Mouse (Mus musculus) hindbrain, postnatal 0 days (tissue): ENCODE data around the gene Trp73. TPM values are rescaled to one million over a fixed set of nuclear protein-coding genes. Genes with fewer than 3 reads are reported as not detected.

Experiments
- ATAC-seq: fragments of 200-750 bp; cut with Nextera tagmentation; 2 replicates; pipeline ENCODE4 v1.8.0; 2017; ENCODE audit warnings: mild to moderate bottlenecking, moderate TSS enrichment, moderate library complexity
- DNase-seq: peaks from one replicate; pipeline ENCODE4 v3.0.0-alpha.2; 2015; ENCODE audit warnings: low spot score
- H3K27ac ChIP-seq: fragments of 300-500 bp; sonication (generic); 2 replicates; pipeline ENCODE4 v1.5.1; 2014; ENCODE audit warnings: mild to moderate bottlenecking
- H3K27me3 ChIP-seq: fragments of 300-500 bp; sonication (generic); 2 replicates; pipeline ENCODE4 v1.6.1; 2014; ENCODE audit warnings: low read length, mixed read lengths; ENCODE audit not compliant: insufficient read depth
- H3K36me3 ChIP-seq: fragments of 300-500 bp; sonication (generic); 2 replicates; pipeline ENCODE4 v1.6.1; 2014; ENCODE audit warnings: low read length, mixed read lengths; ENCODE audit not compliant: insufficient read depth
- H3K4me1 ChIP-seq: fragments of 300-500 bp; sonication (generic); 2 replicates; pipeline ENCODE4 v1.6.1; 2014; ENCODE audit warnings: antibody characterized with exemption, low read length, mixed read lengths; ENCODE audit not compliant: insufficient read depth
- H3K4me2 ChIP-seq: fragments of 300-500 bp; sonication (generic); 2 replicates; pipeline ENCODE4 v1.6.1; 2014; ENCODE audit warnings: low read depth, mild to moderate bottlenecking, low read length, moderate library complexity, mixed read lengths
- H3K4me3 ChIP-seq: fragments of 300-500 bp; sonication (generic); 2 replicates; pipeline ENCODE4 v1.5.1; 2014; ENCODE audit warnings: low read length
- H3K9ac ChIP-seq: fragments of 300-500 bp; sonication (generic); replicated peaks from 2 replicates; pipeline ENCODE4 v1.6.1; 2014; ENCODE audit warnings: mild to moderate bottlenecking, low read length, moderate library complexity, mixed read lengths
- H3K9me3 ChIP-seq: fragments of 300-500 bp; sonication (generic); 2 replicates; pipeline ENCODE4 v1.6.1; 2016; ENCODE audit warnings: low read length, mixed read lengths
- CTCF ChIP-seq: IDR thresholded peaks from 2 replicates; pipeline ENCODE4 v1.5.1; 2016; ENCODE audit warnings: antibody characterized with exemption, control low read depth, low read depth
- WGBS: fragments of 180-500 bp; shearing (Covaris S2); extraction: QIAGEN DNeasy Blood & Tissue Kit; methylation state at CpG from one replicate; pipeline ENCODE4 v1.1.7; 2014; 5-methylcytosine and 5-hydroxymethylcytosine counted together
- polyA plus RNA-seq: library from polyadenylated mRNA; unstranded; fragments of >200 nt; fragmentation: Nextera tagmentation; extraction: Ambion mirVana; gene quantifications from 2 replicates; pipeline ENCODE4 v1.2.1, GENCODE M21; 2015
- total RNA-seq: library from RNA; depleted of rRNA; stranded (reverse); fragments of >200 nt; gene quantifications from 2 replicates; pipeline ENCODE4 v1.2.3, GENCODE M21; 2014

The Trp73 gene
- total and polyA plus RNA-seq, 2 experiments from 2014 or later: 0.96 to 1.2 TPM

DNA sequence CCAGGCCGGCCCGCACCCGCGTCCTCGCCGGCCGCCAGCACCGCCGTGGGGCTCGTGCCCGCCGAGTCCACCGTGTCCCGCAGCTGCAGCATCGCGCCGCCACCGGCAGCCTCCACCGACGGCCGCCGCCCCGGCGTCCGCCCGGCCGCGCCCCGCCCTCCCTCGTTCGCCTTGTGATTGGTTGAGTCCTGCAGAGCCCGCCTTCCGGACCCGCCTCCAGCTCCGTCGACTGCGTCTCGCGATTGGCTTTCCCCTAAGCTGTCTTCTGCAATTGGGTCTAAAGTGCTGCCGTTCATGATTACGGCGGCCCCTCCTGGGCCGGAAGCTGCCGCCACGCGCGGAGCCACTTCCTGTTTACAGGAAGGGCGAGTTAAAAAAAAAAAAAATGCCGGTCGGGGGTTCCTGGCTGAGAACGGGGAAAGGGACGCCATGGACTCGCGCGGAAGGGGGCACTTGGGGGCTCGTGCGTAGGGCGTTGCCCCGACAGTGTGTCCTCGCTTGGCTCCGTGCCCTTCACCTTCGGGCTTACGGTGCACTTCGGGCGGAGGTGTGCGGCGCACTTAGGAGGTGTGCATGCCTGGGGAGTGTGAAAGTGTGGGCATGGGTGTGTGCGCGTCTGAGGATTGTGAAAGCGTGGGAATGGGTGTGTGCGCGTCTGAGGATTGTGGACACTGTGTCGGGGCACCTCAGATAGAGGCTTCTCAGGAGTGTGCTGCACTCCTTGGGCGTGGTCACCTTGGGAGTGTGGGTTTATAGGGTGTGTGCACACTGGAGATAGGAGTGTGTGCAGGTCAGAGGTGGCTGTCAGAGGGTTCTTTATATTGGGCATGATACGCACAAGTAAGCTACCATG lies 20.8 kb upstream of the Trp73 start, which contains the start of gene Tprgl:
Tprgl (minus strand) TSS at position 129 of the 853 bp plus-strand sequence.
- peak within 1 kb of the TSS; percentile 81 for H3K27ac ChIP-seq
- H3K27me3 ChIP-seq: no peaks in the 10 kb centered on the region
- no peaks in the 10 kb centered on the region for H3K9me3 ChIP-seq
- H3K9ac ChIP-seq: peak within 1 kb of the TSS; percentile 78
- peaks cover 12% of the 10 kb centered on the region for H3K4me1 ChIP-seq
- H3K4me3 ChIP-seq: peak within 1 kb of the TSS; percentile 71
- H3K36me3 ChIP-seq: peaks cover 28% of the 10 kb centered on the region; the same call in 1 of the 2 replicates
- H3K4me2 ChIP-seq: peak within 1 kb of the TSS; percentile 93
- peak; percentile 98 for DNase-seq
- under 1% methylated on average over 70 of the region's 75 CpGs for WGBS
- ATAC-seq: peak; percentile 97
- TF ChIP-seq CTCF: no peak

DNA sequence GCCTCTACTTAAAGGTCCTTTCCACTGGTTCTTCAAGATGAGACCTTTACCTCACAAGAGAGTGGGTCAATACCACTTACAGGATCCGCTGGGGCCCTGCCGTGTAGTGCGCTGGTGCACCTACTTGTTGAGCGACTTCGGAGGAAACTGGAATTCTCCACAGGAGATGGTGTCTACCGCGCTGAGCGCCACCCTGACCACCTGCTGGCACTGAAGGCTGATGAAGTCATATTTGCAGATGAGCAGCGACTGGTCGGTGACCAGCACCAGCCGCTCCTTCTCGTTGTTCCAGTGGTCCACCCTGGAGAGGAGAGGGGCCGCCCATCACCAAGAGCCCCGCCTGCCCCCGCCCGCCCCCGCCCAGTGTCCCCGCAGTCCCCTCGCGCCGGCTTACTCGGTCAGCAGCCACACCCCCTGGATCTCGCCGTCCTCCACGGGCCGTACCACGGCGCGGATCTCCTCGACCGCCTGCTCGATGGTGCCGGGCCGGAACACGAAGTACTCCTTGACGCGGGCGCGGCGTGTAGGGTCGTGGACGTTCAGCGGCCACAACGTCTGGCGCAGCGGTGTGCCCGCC lies 20.0 kb upstream of the Trp73 start:
- Histone ChIP-seq H3K4me2 (peak overlapping the region; percentile 84), H3K4me3 (peak overlapping the region; percentile 71), H3K4me1 (peaks cover 12% of the 10 kb centered on the region), H3K36me3 (peaks cover 30% of the 10 kb centered on the region; the same call in 1 of the 2 replicates), H3K9me3 (no peaks in the 10 kb centered on the region), H3K27ac (peak overlapping the region; percentile 81), H3K9ac (peak overlapping the region; percentile 78), H3K27me3 (no peaks in the 10 kb centered on the region)
- 2% methylated on average over 39 of the region's 47 CpGs for WGBS
- DNase-seq (peak; percentile 42), ATAC-seq (peak; percentile 62)
- no peak for TF ChIP-seq CTCF

DNA sequence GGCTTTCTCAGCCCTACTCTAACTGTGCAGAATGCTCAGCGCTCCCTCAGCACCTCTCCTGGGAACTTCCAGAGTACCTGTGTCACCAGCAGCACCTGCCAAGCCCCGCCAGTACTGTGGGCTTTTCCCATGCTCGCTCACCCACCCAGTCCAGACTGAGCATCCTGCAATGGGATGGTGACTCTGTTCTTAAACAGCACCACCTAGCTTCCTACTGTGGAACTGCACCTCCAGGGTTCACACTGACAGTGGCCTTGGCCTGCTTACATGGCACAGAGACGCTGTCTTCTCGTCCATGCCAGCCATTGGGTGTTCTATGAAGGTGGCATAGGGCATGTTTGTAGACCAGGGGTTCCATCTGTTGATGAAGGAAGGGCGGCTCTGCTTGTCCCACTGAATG lies 19.0 kb upstream of the Trp73 start:
- ATAC-seq (peak; percentile 50; the same call in 1 of the 2 replicates), DNase-seq (peak; percentile 88)
- Histone ChIP-seq H3K4me2 (peak overlapping the region; percentile 84), H3K4me3 (no peak overlapping the region), H3K4me1 (peaks cover 12% of the 10 kb centered on the region), H3K9me3 (no peaks in the 10 kb centered on the region), H3K36me3 (peaks cover 35% of the 10 kb centered on the region; the same call in 1 of the 2 replicates), H3K27ac (no peak overlapping the region), H3K9ac (no peak overlapping the region), H3K27me3 (no peaks in the 10 kb centered on the region)
- peak; percentile 100 for TF ChIP-seq CTCF
- WGBS: 17% methylated on average over 6 of the region's 6 CpGs

DNA sequence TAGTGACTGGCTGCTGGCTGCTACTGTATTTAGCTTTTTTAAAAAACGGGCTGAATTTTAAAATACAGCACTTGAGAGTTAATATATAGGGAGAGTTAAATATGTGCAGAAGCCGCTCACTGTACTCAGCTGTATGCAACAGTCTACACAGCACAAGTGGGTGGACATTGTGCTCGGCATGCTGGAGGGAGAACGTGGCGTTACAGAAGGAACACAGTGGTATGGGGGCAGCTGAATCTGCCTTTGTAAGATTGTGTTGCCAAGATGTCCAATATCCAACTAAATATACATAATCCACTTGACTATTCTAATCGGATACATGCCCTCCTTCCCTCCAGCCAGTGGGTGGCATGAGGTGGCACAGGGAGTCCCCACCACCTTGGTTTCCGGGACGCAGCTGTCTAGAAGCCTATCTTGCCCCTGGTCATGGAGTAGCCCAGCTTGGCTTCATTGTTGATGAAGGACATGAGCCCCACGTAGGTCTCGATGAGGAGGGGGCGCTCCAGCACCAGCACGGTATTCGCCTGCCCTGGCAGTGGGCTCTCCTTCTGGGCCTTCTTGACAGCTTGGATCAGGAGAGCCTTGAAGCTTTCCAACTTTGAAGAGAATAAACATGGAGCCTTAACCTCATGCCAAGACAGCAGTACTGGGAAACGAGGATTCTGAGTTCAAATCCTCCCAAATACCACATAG lies 18.1 kb upstream of the Trp73 start:
- Histone ChIP-seq H3K4me3 (no peak overlapping the region), H3K4me2 (no peak overlapping the region), H3K4me1 (peaks cover 12% of the 10 kb centered on the region), H3K36me3 (peaks cover 39% of the 10 kb centered on the region; the same call in 1 of the 2 replicates), H3K27ac (no peak overlapping the region), H3K9ac (no peak overlapping the region), H3K27me3 (no peaks in the 10 kb centered on the region), H3K9me3 (no peaks in the 10 kb centered on the region)
- TF ChIP-seq CTCF: no peak
- DNase-seq (no peak), ATAC-seq (no peak)
- 93% methylated on average over 14 of the region's 14 CpGs for WGBS

DNA sequence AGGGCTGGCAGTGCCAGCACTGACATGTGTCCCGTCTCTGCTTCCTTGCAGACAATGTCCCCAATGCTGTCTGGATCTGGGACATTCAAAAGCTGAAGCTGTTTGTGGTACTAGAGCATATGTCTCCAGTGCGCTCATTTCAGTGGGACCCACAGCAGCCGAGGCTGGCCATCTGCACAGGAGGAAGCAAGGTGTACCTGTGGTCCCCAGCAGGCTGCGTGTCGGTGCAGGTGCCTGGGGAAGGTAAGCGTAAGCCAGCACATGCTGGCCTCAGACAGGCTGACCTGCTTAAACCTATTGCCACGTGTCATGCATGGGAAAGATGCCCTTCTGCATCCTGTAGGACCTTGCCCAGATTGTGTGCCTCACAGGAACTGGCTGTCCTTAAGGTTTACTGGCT lies 16.0 kb upstream of the Trp73 start:
- no peak for ATAC-seq
- WGBS: 77% methylated on average over 7 of the region's 7 CpGs
- no peak overlapping the region for H3K9ac ChIP-seq
- H3K27me3 ChIP-seq: no peaks in the 10 kb centered on the region
- peaks cover 59% of the 10 kb centered on the region for H3K36me3 ChIP-seq
- H3K4me3 ChIP-seq: no peak overlapping the region
- no peak for TF ChIP-seq CTCF
- H3K4me2 ChIP-seq: no peak overlapping the region
- no peak overlapping the region for H3K27ac ChIP-seq
- peaks cover 8% of the 10 kb centered on the region for H3K4me1 ChIP-seq
- H3K9me3 ChIP-seq: no peaks in the 10 kb centered on the region
- DNase-seq: no peak

DNA sequence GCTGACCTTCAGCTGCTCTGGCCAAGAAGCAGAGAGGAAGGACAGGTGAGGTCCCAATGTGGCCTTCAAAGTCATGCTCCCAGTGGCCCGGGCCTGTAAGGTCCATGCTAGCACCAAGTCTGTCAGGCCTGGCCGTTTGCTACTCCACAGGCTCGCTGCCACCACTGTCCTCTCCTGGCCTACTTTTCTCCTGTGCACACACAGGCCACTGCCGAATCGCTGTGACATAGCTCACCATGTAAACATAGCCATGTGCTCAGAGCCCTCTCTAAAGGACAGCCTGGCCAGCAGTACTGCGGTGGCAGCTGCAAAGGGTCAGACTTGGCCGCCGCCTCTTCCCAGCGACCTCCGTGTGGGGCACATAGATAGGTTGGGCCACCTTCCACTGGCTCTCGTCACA lies 14.1 kb upstream of the Trp73 start:
- H3K4me2 ChIP-seq: no peak overlapping the region
- H3K4me1 ChIP-seq: 0 out of 2 replicates have a peak, but pooled peaks cover under 1% of the 10 kb centered on the region
- H3K36me3 ChIP-seq: peaks cover 64% of the 10 kb centered on the region
- no peak overlapping the region for H3K9ac ChIP-seq
- ATAC-seq (no peak), DNase-seq (no peak)
- no peak overlapping the region for H3K27ac ChIP-seq
- no peaks in the 10 kb centered on the region for H3K27me3 ChIP-seq
- no peak for TF ChIP-seq CTCF
- no peaks in the 10 kb centered on the region for H3K9me3 ChIP-seq
- no peak overlapping the region for H3K4me3 ChIP-seq
- 69% methylated on average over 11 of the region's 11 CpGs for WGBS
